Mouse (Mus musculus) embryo, embryonic 11.5 days (tissue): ENCODE measurements around the gene Smcr8.
"Not testable (repeated sequence)": the region's sequence is repeated elsewhere in the genome, so short reads cannot be mapped to it uniquely, and the experiment has no call there.

Source experiments
- DNase-seq: peaks from one replicate; pipeline ENCODE4 v3.0.0-alpha.2; 2012; ENCODE audit warnings: low read depth, low spot score

The Smcr8 gene

DNA sequence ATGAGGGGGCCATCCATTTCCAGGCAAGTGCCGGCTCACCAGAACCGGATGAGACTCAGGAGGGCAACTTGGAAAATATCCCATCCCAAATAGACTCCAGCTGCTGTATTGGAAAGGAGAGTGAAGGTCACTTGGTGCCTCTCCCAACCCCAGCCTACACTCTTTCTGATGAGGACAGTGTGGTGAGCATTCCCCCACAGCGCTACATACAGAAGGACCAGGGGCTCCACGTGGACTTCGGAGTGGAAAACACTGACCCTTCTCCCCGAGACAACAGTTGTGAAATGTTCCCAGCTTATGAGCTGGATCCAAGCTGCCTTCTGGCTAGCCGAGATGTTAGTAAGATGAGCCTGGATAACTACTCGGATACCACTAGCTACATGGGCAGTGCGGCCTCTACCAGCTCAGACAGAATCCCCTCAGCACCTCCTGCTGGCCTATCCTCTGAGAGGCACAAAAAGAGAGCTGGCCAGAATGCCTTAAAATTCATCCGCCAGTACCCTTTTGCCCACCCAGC is 2.4 kb downstream of the Smcr8 start:
- DNase-seq: no peak

DNA sequence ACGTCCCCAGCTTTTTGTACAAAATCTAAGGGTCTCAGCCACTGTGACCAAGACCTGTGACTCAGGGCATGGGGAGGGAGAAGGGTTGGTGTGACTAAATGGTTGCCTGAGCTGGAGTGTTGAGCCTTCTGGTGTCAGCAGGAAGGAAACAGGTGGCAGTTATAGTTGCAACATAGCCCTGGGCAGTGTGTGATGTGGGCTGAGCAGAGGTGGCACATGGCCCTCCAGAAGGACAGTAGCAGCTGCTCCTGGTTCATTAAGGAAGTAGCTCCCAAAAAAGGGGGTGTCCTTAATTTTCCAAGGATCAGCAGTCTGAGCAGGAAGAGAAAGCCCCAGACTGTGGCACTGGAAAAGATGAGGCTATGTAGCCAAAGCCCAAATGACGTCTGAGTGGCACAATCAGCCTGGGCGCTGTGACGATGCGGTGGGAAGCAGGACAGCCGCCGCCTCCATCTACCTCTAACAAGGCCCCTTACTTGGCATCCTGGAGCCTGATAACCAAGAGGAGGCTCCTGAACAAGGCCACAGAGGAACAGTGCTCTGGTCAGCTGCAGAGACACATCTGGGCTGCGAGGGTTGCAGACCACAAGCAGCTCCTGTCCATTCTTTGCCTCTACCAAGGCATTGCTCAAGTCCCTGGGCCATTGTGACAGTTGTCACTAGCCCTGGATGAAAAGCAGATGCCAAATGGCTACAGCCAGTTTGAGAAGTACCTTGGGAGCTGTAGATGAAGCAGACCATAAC is 7.0 kb downstream of the Smcr8 start:
- no peak for DNase-seq

DNA sequence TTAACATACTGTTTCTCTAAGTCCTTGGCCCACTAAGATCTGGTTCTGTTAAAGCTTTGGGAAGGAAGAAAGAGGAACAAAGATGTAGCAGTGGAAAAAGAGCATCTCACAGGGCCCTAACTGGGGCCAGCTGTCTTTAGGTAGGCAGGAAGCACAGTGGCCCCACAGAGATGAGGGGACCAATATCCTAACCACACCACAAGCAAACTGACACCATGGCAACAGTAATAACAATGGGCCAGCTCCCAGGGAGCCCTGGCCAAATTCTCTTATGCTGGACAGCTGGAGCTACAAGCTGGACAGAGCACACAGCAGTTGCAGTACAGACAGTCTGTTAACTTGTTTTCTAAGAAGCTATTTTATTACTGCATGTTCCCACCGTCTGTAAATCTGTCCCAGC is 10.3 kb downstream of the Smcr8 start:
- DNase-seq: no peak

DNA sequence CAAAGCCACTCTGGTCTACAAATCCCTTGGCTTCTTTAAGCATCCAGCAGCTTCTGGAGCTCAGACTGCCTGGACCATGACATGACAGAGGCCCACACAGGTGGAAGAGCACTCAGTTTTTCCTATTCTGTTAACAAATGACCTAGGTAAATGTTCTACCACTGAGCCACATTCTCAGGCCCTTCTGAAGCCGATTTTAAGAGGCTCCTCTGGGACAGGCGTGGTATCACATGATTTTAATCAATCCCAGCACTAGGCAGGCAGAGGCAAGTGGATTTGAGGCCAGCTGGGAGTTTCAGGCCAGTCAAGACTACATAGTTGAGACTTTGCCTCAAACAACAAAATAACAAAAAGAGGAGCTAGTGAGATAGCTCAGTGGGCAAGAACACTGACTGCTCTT is 13.1 kb downstream of the Smcr8 start:
- no peak for DNase-seq

DNA sequence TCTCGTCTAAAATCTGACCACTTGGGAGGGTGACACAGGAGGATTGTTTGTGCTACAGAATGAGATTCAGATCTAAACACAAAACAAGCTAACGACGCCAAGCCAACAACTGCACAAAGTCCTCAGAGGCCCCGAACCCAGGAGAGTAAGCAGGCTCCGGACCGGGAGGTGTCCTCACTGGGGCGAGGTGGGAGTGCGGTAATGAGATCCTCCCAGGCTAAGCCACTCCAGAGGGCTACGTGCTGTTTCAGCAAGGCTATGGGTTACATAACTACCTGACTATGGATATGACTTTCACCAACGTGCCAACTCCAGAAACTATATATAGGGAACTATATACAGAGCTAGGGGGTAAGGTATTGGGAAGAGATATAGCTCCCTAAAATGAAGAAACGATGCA is 19.0 kb downstream of the Smcr8 start:
- no peak for DNase-seq

DNA sequence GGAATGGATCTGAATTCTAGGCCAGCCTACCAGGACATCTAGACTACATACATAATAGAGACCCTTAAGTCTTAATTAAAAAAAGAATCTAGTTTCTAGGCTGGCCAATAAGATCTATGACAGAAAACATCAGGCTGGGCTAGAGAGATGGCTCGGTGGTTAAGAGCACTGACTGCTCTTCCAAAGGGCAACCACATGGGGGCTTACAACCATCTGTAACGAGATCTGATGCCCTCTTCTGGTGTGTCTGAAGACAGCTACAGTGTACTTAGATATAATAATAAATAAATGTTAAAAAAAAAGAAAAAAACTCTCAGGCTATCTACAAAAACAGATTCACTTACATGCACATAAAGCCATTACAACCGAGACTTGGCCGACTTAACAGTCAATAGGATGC is 22.7 kb downstream of the Smcr8 start:
- no peak for DNase-seq

DNA sequence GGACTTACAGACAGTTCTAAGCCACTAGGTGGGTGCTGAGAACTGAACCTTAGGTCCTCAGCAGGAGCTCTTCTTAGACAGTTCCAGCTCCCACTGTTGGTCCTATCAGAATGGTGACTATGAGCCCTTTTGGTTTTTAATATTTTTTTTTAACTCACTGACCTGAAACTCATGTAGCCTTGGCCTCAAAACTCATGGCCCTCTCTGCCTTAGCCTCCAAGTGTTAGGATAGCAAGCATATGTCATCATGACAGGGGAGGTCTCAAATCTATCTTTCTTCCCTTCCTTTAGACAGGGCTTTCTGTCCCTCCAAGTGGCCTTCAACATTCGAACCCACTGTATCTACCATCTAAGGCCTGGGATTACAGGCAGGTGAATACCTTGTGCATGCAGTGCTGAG is 23.6 kb downstream of the Smcr8 start:
- DNase-seq: no peak

DNA sequence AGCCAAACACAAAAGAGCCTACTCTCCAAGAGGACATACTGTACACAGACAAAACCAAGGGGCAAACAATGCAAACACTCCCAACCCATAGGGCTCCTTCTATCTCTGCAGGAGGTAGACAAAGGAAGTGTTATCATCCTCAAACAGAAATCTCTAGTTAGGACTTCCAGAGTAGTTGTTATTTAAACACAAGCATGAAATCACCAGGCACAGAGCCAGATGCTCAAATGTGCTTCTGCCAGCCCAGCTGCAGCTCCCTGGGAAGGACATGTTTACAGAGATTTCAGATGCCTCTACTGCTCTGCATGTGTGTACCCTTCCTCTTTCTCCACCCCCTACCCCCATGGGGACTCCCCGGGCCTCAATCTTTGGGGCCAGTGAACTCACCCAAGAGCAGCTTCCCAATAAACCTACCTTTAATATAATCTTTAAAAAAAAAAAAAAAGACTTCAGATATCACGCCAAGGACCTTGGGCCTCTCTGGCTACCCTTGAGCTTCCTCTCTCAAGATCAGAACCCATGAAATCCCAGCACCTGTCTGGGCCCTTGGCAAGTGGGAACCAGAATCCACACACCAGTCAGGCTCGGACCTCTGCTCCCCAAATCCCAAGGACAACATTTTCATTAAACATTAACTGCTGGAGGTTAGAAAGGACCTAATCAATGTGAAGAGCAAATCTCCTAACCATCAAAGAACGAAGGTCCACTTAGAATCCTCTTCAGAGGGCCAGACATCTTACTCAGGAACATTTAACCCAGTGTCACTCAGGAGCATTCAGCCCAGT is 31.2 kb downstream of the Smcr8 start:
- no peak for DNase-seq

DNA sequence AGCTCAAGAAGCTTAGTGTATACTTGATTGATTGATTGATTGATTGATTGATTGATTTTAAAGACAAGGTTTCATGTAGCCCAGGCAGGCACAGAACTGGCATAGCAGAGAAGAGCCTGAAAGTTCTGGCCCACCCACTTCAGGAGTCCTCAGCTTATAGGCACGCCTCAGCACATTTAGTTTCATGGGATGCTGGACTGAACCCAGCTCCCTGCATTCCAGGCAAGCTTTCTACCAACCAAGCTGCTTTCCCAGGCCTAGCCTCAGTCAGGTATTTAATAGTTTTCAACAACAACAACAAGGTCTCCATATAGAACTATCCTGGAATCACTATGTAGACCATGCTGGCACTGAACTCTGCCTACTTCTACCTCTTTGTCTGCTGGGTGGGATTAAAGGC is 32.2 kb downstream of the Smcr8 start:
- DNase-seq: no peak

DNA sequence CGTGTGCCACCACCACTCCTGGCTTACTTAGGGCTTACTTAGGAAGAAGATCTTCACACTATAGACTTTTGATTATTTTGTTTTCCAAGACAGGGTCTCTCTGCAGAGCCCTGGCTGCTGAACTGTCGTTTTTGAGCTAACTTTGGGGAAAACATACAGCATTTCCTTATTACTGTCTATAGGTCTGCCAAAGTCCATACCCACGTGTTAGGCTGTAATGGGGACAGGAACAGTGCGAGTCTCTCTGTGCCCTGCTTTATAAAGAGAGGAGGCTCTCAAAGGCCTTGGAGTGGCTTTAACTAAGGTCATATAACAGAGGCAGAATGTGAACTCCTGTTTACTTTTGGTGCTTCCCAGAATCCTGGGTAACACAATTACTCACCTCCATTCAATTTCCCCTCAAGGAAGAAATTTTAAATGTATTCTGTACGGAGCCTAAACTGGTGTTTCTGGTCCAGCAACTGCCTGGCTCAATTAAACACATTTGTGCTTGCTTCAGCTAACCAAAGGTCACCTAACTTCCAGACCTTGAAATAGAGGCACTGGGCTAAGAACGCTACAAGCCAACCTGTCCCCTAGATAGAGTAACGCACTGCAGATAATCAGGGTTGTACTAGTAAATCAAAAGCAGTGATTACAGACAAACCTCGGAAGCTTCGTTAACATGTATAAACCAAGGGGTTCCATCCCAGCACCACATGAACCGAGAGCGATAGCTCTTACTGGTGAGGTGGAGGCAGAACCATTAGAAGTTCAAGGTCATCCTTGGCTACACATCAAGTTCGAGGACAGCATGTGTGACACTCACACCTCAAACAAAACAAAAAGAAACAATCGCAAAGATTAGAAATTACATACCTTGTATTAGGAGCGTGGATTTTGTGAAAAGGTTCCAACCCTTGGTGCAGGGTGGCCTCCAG is 33.0 kb downstream of the Smcr8 start:
- DNase-seq: no peak

DNA sequence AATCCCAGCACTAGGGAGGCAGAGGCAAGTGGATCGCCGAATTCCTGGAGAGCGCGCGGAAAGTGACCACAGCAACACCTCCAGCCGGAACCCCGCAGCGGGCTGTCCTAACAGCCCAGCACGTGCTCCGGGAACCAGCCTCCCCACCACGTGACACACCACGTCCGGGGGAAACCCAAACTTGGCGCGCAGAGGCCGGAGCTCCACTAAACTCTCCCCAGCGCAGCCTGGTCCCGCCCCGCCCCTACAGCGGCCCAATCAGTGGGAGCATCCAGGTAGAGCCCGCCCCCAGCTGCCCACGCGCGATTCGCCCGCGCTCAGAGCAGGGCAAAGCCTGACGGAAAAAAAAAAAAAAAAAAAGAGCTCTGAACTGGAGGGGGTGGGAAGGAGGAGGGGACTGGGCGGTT is 33.7 kb downstream of the Smcr8 start:
- DNase-seq: peak; percentile 91

DNA sequence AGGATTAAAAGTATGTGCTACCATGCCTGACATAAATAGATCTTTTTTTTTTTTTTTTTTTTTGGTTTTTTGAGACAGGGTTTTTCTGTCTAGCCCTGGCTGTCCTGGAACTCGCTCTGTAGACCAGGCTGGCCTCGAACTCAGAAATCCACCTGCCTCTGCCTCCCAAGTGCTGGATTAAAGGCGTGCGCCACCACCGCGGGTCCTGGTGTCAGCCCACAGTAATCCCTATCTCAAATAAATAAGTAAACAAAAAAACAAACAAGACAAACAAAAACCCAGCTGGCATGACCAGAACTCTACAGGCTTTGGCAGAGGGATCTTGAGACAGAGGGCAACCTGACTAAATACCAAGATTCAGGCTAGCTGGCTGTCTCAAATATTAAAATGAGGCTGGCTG is 34.3 kb downstream of the Smcr8 start, which contains the start of gene Shmt1:
TSS of gene Shmt1 (minus strand) at position 101 of the 400 bp plus-strand sequence.
- not testable (repeated sequence) for DNase-seq

DNA sequence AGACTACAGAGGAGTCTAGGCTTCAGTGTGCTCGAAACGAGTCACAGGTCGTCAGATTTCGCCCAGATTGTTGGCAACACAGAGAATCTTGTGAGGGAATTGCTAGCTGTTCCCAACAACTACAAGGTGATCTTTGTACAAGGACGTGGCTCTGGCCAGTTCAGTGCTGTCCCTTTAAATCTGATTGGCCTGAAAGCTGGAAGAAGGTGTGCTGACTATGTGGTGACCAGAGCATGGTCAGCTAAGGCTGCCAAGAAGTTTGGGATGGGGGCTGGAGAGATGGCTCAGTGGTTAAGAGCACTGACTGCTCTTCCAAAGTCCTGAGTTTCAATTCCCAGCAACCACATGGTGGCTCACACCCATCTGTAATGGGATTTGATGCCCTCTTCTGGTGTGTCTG is 39.1 kb downstream of the Smcr8 start:
- no peak for DNase-seq

DNA sequence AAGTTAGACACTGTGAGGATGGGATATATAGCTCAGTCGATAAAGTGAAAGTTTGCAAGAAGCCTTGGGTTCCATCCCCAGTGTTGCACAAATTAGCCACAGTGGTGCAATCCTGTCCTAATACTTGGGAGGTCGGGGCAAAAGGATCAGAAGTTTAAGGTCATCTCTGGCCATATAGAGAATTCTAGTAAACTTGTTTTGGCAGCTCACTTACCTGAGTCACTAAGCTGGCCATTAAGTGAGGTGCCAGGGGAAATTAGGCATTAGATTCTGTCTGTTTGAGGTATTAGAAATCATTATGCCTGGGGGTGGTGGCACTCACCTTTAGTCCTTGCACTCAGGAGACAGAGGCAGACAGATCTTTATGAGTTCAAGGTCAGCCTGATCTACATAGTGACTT is 46.4 kb downstream of the Smcr8 start:
- DNase-seq: no peak

DNA sequence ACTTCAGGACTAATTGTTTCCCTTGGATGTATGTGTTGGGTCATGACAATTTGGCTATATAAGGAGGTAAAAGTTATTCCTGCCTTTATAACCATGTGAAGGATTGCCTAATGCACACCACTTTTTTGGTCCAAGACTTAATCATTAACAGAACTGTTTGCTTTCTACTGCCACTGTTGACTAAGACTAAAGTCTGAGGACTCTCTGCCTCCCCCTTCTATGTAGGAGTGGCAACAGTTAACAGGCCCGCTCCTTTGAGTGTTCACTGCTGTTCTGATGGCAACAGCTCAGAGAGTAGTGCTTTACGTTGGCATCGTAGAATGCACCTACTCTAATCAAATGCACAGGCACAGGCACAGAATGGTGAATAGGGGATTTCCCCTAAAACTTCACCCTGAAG is 47.9 kb downstream of the Smcr8 start:
- no peak for DNase-seq

DNA sequence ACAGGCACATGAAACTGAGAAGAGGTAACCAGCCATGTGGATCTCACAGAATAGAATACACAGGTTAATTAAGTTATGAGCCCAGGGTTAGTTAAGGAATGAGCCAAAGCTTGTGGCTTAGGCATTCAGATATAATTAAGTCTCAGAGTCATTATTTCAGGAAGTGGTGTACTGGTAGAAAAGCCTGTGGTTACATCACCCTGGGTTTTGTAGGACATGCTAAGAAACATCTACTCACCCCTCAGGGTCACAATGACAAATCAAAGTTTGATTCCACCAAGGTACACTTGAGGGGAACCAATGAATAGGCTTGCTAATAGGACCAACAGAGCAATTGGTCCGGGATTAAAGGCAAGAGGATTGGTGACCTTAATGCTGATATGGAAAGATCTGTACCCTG is 49.4 kb downstream of the Smcr8 start:
- DNase-seq: no peak

DNA sequence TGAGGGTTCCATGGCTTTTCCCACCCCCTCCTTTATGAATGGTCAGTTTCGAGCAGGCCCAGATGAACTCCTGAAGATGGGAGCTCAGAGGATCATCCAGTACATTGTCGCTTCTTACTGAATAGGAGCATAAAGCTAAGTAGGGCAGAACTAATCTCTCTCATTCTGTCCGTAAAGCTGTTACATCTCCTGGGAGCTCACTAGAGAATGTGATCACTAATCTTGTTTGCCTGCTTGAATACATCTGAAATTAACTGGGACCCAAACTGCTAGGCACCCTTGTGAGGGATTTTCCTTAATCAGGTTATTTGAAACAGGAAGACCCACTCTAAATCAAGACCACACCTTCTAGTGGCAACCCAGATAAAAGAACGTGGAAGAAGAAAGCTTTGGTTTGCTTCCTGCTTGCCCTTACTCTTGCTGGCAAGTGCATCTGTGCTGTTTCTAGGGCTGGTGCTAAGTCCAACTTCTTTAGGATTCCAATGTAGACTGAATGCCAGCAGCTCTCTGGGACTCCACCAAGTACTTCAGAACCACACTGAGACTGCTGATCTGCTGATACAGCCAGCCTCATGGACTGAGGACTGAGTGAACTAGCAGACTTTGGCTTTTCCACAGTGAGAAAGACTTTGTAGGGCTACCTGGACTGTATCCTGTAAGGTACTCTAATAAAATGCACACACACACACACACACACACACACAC is 50.1 kb downstream of the Smcr8 start:
- DNase-seq: no peak

DNA sequence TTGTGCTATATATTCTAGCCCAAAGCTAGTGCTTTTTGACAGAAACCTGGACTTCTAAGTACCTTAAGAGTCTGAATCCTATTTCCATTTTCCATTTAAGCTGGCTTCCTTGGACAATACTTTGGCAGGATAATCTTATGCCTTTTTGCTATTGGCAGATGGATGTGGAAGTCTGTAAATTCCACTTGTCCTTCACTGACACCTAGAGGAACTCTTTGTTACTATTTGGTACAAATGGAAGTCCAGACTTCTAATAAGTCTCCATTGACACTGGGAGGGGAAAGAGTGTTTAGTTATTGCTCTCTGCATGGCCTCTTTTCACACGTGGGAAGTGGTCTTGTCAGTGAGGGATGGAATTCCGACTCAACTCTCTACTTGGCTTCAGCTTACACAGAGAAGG is 51.6 kb downstream of the Smcr8 start:
- no peak for DNase-seq

DNA sequence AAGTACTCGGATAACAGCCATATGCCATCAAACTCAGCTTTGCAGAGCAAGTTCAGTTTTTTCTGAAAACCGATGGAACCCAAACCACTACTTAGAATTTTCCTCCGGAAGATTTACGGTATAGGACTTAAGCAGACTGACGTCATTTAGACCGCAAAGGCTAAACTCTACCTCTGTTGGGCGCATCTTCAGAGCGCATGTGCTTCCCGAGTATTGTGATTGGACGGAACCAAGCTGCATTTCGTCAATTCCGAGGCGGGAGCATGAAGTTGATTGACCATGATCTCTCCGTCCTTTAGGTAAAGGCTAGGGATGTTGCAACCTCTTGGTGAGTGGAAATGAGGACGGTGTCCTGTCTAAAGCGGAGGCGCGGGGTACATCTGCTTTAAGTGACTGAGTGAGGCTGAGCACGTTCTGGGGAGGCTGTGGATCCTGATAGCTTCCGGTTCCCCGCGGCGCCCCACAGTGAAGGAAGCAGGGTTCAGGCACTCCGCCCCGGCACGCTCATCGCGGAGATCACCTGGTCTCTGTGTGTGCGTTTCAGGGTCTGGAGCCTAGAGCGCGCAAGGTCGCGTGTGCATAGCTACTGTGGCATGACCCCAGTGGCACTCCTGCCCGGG is 53.2 kb downstream of the Smcr8 start, which contains the start of gene Dhrs7b:
TSS of gene Dhrs7b (plus strand) at position 199 of the 620 bp plus-strand sequence.
- peak; percentile 80 for DNase-seq

DNA sequence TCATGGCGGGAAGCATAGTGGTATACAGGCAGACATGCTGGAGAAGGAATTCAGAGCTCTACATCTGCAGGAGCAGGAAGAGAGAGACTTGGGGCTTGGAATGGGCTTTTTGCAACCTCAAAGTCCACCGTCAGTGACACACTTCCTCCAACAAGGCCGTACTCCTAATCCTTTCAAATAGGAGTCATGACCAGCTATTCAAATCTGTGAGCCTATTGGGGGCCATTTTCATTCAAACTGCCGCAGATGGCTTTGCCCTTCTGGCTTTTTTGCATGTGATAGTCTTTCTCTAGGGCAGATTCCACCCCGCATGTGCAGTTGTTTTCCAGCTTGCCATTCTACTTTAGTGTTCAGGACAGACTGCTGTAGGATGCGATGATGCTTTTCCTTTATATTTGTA is 59.6 kb downstream of the Smcr8 start:
- no peak for DNase-seq
